Mouse (Mus musculus): ENCODE measurements around the gene Dtl. TPM values are rescaled to one million over a fixed set of nuclear protein-coding genes. Genes with fewer than 3 reads are reported as not detected.
A peak's percentile ranks its signal among the peaks of the same experiment; 100 is the strongest.

Gene Dtl
- 10 to 100 TPM; 19.7 to 20.3 TPM for total RNA-seq (2021)

DNA sequence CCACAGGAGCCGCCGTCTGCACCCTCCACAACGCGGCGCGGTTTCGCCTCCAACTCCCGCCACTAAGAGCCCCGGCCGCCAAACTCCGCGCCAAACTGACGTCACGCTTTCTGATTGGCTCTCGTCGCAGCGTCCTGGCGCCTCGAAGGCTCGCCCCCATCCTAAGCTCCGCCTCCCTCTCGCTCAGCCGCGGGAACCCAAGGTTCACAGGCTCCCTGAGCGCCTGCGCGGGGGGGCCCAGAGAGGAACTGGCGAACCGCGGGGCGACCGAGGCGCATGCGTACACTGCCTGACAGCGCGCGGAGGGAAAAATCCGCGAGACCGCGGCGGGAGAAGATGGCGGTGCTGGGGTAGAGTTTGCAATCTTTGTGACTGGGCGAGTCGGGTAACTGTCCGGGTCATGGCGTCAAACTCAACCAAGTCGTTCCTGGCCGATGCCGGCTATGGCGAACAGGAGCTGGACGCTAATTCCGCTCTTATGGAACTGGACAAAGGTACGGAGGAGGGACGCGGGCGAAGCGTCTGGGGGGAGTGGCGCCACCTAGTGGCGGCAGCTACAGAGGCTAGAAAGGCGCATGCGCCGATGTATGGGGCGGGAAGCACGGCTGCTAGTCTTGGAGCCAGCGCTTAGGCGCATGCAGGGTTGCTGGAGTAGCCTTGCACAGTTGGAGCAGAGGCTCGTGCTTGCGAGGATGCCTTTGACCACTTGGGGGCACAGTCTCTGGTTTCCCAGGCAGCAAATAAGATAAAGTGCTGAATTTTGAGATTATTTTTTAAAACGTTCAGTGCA, at the start of gene Dtl, which contains the start of gene Ints7:
Gene Dtl (minus strand): TSS at position 87 of the 790 bp plus-strand sequence.
Gene Ints7 (plus strand): TSS at position 179 of the 790 bp plus-strand sequence.
- DNase-seq: peak; percentile 100

DNA sequence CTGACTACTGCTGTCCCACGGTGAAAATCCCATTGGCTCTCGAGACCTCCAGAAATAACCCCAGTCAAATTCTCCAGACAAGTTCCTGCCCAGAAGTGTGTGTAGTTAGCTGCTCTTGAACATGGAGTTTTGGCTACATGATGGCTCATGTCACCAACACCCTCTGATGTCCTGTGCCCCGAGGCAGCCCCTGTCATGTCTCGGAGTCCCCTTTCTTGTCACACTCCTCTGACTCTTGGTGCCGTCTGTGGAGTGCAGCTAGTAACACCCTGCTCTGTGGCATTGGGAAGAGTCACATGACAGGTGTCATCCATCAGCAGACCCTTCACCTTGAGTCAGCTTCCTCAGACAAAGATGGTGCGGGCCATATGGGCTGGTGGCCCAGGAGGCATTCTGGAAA, 49.7 kb upstream of the Dtl start:
- no peak for DNase-seq

DNA sequence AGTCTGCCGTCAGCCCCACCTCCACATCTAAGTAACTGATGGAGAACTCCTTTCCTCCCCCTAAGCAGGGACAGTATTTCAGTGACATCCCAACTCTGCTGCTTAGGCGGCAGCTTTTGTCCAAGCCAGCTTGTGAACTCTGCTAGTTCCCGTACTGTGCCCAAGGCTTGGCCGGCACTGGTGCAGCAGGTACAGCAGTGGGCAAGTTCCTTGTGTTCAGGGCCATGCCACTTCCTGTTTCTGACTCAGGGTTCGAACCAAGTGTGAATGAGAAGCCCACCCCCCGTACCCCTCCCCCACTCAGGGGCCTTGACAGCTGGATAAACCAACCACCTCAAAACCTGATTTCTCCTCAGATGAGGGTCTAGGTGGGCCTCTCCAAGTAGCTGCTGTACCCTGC, 49.1 kb upstream of the Dtl start:
- no peak for DNase-seq

DNA sequence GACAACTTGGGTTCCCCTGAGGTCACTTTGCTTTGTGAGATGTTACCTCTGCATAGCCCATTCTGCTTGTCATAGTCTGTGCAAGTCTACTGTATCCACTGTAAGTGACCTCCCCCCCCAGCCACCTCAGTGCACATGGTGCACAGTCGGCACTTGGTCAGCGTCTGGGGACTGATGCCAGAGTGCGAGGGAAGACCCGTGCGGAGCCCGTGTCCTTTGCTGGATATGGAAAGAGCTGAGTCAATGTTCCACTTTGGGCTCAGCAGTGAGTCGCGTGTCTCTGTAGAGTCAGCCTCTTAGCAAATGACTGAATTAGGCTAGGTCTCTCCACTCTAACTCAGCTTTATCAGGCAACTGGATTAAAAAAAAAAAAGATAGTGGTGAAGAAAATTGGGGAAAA, 47.5 kb upstream of the Dtl start:
- peak; percentile 72 for DNase-seq

DNA sequence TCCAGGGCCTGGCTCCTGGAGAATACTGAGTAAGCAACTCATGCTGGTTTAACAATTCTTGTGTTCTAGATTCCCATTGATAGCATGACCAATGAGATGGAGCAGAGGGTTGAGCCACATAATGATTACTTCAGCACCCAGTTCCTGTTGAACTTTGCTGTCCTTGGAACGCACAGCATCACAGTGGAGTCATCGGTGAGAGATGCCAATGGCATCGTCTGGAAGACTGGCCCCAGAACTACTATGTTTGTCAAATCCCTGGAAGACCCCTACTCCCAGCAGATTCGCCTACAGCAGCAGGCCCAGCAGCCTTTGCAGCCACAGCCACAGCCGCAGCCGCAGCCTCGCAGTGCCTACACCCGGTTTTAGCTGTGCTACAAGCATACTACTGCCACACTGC, 45.8 kb upstream of the Dtl start:
- no peak for DNase-seq

DNA sequence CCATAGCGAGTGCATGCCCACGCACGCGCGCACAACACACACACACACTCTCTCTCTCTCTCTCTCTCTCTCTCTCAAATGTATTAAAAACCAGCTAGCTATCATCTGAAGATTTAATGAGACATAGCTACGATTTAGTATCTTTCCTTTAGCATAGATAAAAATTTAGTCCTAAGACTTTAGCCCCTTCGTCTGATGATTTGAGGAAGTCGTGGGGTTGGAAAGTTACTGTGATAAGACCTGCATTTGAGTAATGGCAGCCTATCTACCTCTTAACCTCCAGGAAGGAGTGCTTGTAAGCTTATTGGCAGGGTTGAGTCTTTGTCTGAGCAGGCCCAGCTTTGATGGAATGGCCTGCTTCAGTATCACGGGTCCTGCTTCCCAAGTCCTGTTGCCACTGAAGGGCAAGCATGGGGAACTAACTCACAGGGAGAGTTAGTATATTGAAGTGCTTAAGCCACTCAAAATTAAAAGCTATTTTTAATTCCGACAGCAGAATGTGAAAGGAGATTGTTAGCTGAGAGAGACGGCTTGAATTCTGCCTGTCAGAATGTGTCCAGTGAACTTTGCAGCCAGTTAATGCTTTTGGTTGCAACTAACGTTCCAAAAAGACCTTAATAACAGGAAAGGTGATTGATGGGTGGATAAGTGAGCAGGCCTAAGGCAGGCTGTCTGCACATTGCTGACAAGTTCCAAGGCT, 42.9 kb upstream of the Dtl start:
- no peak for DNase-seq

DNA sequence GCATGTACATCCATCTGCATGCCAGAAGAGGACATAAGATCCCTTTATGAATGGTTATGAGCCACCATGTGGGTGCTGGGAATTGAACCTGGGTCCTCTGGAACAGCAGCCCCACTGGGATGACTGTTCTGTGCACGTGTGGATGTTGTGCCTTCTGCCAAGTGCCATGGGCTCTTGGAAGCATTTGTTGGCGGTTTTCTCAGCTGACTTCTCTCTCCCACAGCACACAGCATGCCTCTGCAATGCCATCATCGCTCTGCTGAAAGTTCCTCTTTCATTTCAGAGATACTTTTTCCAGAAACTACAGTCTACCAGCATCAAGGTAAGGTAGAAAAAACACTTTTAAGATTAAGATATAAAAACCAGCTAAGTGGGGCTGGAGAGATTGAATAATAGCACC, 42.2 kb upstream of the Dtl start:
- no peak for DNase-seq

DNA sequence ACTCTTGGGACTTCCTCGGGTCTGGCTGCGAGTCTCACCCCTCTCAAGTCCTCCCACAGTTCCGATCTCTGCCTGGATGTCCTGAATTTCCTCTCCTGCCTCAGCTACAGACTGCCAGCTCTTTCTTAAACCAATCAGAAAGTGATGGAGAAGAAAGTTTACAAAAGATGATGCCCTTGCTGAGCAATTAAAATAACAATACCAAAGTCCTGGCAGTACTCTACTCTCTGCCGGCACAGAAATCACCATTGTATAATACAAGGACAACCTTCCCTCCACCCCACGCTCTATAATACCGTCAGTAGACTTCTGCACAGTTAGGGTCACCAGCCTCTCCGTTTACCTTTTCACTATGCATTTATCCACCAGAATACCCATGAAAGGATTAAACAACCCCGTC, 40.9 kb upstream of the Dtl start:
- DNase-seq: no peak

DNA sequence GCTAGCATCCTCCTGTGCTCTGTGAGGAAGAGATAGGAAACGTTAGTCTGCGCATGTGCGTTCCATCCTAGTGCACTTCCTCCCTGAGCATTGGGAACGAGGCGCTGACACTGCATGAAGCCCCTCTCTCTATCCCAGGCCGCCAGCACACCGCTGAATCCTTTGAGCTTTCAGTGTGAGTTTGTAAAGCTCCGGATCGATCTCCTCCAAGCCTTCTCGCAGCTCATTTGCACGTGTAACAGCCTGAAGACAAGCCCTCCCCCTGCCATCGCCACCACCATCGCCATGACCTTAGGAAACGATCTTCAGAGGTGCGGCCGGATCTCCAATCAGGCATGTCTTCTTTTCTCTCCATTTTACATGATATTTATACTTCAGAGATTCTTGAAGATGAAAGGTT, 37.5 kb upstream of the Dtl start:
- DNase-seq: no peak

DNA sequence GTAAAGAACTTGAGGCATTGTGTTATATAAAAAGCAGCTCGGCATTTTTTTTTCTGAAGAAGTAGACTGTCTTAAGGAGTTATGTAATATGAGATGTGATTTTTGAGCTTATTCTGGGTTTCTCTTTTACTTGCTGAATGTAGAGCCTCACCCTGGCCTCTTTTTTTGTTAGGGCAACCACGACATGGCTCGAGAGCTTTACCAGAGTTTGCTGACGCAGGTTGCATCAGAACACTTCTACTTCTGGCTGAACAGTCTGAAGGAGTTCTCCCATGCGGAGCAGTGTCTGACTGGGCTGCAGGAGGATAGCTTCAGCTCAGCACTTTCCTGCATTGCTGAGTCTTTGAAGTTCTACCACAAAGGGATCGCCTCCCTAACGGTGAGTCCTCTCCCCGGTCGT, 36.3 kb upstream of the Dtl start:
- no peak for DNase-seq

DNA sequence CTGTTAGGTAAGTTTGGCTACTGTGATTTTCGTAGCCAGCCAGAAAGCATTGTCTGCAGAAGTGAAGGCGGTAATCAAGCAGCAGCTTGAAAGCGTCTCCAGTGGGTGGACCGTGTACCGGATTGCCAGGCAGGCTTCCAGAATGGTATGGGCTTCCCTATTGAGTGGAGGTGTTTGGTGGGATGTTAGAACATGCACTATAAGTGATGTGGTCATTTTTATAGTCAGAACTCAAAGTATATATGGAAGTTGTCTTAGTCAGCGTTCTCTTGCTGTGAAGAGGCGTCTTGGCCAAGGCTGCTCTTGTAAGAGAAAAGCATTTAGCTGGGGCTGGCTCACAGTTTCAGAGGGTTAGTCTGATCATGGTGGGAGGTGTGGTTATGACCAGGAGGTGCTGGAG, 35.0 kb upstream of the Dtl start:
- DNase-seq: no peak

DNA sequence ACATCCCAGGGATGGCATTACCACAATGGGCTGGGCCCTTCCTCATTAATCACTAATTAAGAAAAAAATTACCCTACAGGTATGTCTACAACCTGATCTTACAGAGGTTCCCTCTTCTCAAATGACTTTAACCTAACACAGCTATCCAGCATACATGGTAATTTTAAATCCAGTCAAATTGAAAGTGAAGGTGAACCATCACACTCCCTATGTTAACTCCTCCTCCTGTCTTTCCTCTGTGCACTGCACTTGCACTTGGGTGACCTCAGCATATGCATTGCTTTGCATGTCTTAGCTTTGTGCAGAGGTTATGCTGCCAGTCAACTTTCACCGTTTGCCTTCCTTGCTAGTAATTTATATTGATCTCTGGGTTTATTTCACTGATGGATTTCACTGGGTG, 34.2 kb upstream of the Dtl start:
- no peak for DNase-seq

DNA sequence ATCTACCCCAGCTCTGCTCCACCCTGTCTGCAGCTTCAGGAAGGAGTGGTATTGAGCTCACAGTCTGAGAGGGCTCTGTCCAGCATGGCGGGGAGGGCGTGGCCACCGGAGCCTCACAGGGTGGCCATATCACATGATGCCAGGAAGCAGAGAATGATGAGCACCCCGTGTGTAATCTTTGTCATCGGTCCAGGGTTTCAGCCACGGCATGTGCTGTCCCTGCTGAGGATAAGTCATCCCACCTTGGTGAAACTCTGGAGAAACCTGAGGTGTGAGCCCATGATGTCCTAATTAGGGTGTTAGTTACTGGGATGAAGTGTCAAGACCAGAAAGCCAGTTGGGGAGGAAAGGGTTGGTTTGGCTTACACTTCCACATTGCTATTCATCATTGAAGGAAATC, 33.7 kb upstream of the Dtl start:
- DNase-seq: no peak

DNA sequence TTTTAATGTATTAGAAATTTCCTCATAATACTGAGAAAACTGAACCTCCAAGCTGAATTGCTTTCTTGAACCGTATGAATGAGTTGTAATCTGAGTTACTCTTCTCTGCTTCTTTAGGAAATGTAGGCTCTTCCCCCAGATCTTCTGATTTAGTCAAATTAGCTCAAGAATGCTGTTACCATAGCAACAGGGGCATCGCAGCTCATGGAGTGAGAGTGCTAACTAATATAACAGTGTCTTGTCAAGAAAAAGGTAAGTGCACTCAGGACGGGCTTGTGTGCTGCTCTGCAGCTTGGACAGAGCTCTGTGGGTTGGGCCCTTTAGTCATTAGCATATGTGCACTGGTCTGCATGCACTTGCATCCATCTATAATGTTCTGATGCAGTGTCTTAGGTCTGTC, 29.3 kb upstream of the Dtl start:
- DNase-seq: no peak

DNA sequence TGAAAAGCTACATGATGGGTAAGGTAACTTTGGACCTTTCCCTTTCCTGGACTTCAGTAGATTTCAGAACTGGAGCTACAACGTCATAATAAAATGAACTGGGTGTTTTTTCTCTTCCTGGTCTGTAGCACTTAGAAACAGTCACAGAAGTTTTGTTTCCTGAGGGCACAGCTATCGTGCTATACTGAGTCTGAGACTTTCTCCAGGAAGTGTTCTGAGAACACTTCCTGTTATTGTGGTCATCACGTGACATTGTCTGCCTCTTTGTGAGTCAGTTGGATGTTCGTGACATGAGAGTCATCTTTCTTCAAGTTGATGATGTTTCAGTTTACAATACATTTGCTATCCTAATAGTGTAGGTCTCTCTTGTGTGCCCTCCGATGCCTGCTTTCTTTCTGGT, 23.9 kb upstream of the Dtl start:
- DNase-seq: no peak

DNA sequence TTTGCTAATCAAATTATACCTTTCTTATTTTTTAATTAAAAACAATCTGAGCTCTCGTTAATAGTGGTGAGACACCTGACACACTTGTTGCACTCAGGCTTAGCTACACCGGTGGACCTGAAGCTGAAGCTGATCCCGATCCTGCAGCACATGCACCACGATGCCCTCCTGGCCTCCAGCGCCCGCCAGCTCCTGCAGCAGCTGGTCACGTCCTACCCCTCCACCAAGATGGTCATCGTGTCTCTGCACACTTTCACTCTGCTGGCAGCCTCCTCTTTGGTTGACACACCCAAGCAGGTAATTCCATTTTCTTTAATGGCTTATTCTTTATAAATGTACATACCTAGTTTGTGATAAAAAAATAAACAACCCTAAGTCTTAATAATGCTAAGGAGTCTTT, 20.7 kb upstream of the Dtl start:
- DNase-seq: no peak

DNA sequence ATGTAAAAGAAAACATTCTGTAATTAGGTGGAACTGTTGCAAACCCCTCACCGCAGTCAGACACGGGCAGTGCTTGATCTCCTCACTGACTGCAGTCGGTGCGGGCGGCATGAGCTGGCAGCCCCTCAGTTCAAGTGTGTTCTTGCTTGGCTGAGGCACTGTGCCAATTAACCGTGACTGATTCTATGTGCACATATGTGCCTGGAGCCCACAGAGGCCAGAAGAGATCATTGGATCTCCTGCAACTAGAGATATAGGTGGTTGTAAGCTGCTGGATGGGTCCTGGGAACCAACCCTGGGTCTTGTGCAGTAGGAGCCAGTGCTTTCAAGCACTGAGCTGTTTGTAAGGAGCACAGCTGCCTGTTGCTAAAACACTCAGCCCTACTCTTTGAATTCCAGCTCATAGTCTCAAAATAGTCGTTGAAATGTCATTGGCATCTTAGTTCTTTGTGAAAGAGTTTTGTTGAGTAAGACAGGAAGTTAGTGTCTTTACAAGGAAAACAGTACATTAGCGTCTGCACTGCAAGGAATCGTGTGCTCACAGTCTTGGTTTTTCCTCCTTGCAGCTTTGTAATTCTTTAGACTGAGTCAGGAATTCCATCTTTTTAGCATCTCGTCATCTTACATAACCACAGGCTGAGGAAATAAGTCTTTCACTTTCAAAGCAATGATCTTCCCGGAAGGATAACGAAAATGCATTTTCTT, 16.8 kb upstream of the Dtl start:
- DNase-seq: peak; percentile 47

DNA sequence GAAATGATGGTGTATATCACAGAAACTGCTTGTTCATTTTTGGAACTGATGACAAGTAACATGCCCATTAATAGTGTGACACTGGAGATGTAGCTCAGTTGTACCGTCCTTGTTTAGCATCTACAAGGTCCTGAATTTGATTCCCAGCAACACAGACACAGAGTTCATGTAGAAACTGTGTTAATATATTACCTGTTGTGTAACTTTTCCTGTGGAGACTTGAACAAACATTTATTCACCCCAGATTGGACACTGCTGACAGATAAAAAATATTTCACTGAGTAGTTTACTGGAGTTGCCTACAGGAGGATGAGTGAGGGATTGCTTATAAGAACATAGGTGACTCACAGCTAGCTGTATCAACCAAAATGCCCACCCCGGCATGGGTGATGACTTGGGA, 13.4 kb upstream of the Dtl start:
- DNase-seq: no peak

DNA sequence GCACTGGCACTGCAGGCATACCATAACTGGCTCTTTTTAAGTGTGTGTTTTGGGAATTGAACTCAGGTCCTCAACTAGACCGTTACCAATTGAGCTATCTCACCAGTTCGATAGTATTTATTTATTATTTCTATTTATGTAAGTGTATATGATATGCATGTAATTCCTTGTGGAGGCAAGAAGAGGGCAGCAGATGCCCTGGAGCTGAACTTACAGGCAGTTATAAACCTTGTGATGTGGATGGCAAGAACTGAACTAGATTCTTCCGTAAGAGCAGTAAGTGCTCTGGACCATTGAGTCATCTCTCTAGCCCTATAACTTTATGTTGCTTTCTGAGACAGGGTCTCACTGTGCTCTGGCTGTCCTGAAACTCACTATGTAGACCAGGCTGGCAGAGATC, 11.7 kb upstream of the Dtl start:
- no peak for DNase-seq

DNA sequence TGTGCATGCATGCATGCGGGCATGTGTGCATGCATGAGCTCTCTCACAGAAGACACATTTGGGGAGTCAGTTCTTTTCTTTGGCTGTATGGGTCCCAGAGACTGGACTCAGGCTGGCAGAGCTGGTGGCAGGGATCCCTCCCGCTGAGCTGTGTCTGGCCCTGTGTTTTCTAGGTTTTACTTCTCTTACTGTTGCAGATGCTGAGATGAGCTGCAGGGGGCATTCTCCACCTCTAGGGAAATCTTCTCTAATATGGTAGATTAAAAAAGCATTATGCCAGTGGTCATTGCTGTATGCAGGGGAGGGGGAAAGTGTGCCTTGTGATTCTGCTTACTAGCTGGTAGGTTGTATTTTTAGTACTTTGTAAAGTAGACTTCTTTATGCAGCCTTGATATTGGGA, 10.4 kb upstream of the Dtl start:
- no peak for DNase-seq

DNA sequence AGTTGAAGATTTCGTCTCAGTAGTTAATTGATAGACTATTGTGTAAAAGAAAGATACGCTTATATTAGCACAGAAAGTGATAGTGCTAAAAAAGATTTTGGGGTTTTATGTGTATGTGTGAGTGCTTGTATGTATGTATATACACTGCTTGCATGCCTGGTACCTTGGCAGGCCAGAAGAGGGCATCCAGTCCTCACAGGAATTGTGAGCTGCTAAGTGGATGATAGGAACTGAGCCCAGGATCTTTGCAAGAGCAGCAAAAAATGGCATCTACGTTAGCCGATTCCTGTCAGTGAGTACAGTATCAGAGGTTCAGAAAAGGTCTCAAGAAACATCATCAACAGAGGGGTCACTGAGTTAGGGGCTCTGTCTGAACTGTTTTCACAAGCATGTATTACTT, 9.1 kb upstream of the Dtl start:
- DNase-seq: no peak

DNA sequence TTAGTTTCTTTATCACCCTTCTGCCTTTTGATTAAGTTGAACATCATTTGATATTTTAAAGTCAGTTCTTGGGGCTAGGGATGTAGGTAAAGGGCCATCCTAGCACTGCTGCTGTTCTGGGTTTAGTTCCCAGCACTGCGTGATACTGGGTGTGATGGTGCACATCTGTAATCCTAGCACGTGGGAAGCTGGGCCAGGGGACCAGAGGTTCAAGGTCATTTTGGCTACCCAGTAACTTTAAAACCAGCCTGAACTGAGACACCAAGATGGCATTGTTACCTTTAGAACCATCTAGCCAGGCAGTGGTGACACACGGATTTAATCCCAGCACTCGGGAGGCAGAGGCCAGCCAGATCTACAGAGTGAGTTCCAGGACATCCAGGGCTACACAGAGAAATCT, 8.5 kb upstream of the Dtl start:
- no peak for DNase-seq

DNA sequence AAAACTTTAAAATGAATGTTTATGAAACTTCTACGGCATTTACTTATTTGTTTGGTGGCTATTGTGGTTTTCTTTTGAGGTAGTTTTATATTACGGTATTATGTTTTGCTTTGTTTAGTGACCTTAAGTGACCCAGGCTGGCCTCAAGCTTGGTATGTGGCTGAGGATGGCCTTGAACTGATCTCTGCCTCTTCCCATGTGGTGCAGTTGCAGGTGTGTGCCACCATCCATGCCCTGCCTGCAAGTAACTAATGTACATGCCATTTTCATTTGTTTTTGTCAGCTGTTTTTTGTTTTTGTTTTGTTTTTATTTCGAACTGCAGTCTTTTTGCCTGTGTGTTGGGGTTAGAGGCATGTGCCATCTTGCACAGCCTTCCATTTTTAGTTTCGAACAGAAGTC, 6.3 kb upstream of the Dtl start:
- no peak for DNase-seq

DNA sequence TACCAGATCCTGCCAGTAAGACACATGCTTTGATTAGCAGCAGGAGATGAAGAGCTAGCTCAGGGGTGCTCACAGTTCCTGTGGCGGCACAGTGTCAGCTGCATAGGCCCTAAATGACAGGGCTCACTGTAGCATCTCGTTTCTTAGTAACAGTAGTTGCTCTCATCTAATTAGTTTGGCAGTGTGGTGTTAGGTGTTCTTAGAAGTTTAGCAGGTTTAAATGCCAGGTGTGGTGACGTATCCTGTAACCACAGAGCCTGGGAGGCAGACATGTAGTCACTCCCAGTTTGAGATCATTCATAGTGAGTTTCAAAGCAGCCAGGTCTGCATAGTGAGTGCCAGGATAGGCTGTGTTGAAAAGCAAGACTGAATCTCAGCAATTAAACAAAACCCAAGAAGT, 4.2 kb upstream of the Dtl start:
- no peak for DNase-seq

Data from heart, postnatal 4 days (tissue).